Mouse (Mus musculus) hindbrain, postnatal 0 days (tissue): ENCODE data around the gene Zfp750. TPM values are rescaled to one million over a fixed set of nuclear protein-coding genes. Genes with fewer than 3 reads are reported as not detected.
A peak's percentile ranks its signal among the peaks of the same experiment; 100 is the strongest.

Source experiments
- ATAC-seq: fragments of 200-750 bp; cut with Nextera tagmentation; 2 replicates; pipeline ENCODE4 v1.8.0; 2017; ENCODE audit warnings: mild to moderate bottlenecking, moderate TSS enrichment, moderate library complexity
- DNase-seq: peaks from one replicate; pipeline ENCODE4 v3.0.0-alpha.2; 2015; ENCODE audit warnings: low spot score
- H3K27ac ChIP-seq: fragments of 300-500 bp; sonication (generic); 2 replicates; pipeline ENCODE4 v1.5.1; 2014; ENCODE audit warnings: mild to moderate bottlenecking
- H3K27me3 ChIP-seq: fragments of 300-500 bp; sonication (generic); 2 replicates; pipeline ENCODE4 v1.6.1; 2014; ENCODE audit warnings: low read length, mixed read lengths; ENCODE audit not compliant: insufficient read depth
- H3K36me3 ChIP-seq: fragments of 300-500 bp; sonication (generic); 2 replicates; pipeline ENCODE4 v1.6.1; 2014; ENCODE audit warnings: low read length, mixed read lengths; ENCODE audit not compliant: insufficient read depth
- H3K4me1 ChIP-seq: fragments of 300-500 bp; sonication (generic); 2 replicates; pipeline ENCODE4 v1.6.1; 2014; ENCODE audit warnings: antibody characterized with exemption, low read length, mixed read lengths; ENCODE audit not compliant: insufficient read depth
- H3K4me2 ChIP-seq: fragments of 300-500 bp; sonication (generic); 2 replicates; pipeline ENCODE4 v1.6.1; 2014; ENCODE audit warnings: low read depth, mild to moderate bottlenecking, low read length, moderate library complexity, mixed read lengths
- H3K4me3 ChIP-seq: fragments of 300-500 bp; sonication (generic); 2 replicates; pipeline ENCODE4 v1.5.1; 2014; ENCODE audit warnings: low read length
- H3K9ac ChIP-seq: fragments of 300-500 bp; sonication (generic); replicated peaks from 2 replicates; pipeline ENCODE4 v1.6.1; 2014; ENCODE audit warnings: mild to moderate bottlenecking, low read length, moderate library complexity, mixed read lengths
- H3K9me3 ChIP-seq: fragments of 300-500 bp; sonication (generic); 2 replicates; pipeline ENCODE4 v1.6.1; 2016; ENCODE audit warnings: low read length, mixed read lengths
- CTCF ChIP-seq: IDR thresholded peaks from 2 replicates; pipeline ENCODE4 v1.5.1; 2016; ENCODE audit warnings: antibody characterized with exemption, control low read depth, low read depth
- WGBS: fragments of 180-500 bp; shearing (Covaris S2); extraction: QIAGEN DNeasy Blood & Tissue Kit; methylation state at CpG from one replicate; pipeline ENCODE4 v1.1.7; 2014; 5-methylcytosine and 5-hydroxymethylcytosine counted together
- polyA plus RNA-seq: library from polyadenylated mRNA; unstranded; fragments of >200 nt; fragmentation: Nextera tagmentation; extraction: Ambion mirVana; gene quantifications from 2 replicates; pipeline ENCODE4 v1.2.1, GENCODE M21; 2015
- total RNA-seq: library from RNA; depleted of rRNA; stranded (reverse); fragments of >200 nt; gene quantifications from 2 replicates; pipeline ENCODE4 v1.2.3, GENCODE M21; 2014

Gene Zfp750
- total and polyA plus RNA-seq, 2 experiments from 2014 or later: 0.05 to 0.21 TPM

GRCm38 (mm10) chr11:121548996-121549842 is 30.1 kb upstream of the Zfp750 start:
- DNase-seq (peak; percentile 72), ATAC-seq (peak; percentile 20; the same call in 1 of the 2 replicates)
- 42% methylated on average over 12 of the region's 12 CpGs for WGBS
- no peak overlapping the region for H3K9ac ChIP-seq
- H3K4me1 ChIP-seq: peaks cover 21% of the 10 kb centered on the region; the same call in 1 of the 2 replicates
- no peak for TF ChIP-seq CTCF
- no peaks in the 10 kb centered on the region for H3K27me3 ChIP-seq
- peak overlapping the region; percentile 34; the same call in 1 of the 2 replicates for H3K27ac ChIP-seq
- H3K36me3 ChIP-seq: no peaks in the 10 kb centered on the region
- no peak overlapping the region for H3K4me3 ChIP-seq
- no peak overlapping the region; the same call in 1 of the 2 replicates for H3K4me2 ChIP-seq
- no peaks in the 10 kb centered on the region for H3K9me3 ChIP-seq

GRCm38 (mm10) chr11:121547925-121548324 is 28.8 kb upstream of the Zfp750 start:
- H3K4me3 ChIP-seq: no peak overlapping the region
- H3K9ac ChIP-seq: no peak overlapping the region
- H3K36me3 ChIP-seq: no peaks in the 10 kb centered on the region
- no peak overlapping the region for H3K27ac ChIP-seq
- 98% methylated on average over 4 of the region's 4 CpGs for WGBS
- no peak for TF ChIP-seq CTCF
- ATAC-seq (no peak), DNase-seq (no peak)
- no peaks in the 10 kb centered on the region for H3K27me3 ChIP-seq
- H3K4me2 ChIP-seq: no peak overlapping the region
- peaks cover 21% of the 10 kb centered on the region; the same call in 1 of the 2 replicates for H3K4me1 ChIP-seq
- no peaks in the 10 kb centered on the region for H3K9me3 ChIP-seq

GRCm38 (mm10) chr11:121547234-121547633 is 28.1 kb upstream of the Zfp750 start:
- Histone ChIP-seq H3K9ac (no peak overlapping the region), H3K4me3 (no peak overlapping the region), H3K4me2 (no peak overlapping the region), H3K36me3 (no peaks in the 10 kb centered on the region), H3K27ac (no peak overlapping the region), H3K4me1 (peaks cover 19% of the 10 kb centered on the region; the same call in 1 of the 2 replicates), H3K27me3 (no peaks in the 10 kb centered on the region), H3K9me3 (no peaks in the 10 kb centered on the region)
- TF ChIP-seq CTCF: no peak
- 81% methylated on average over 5 of the region's 5 CpGs for WGBS
- DNase-seq (no peak), ATAC-seq (no peak)

- WGBS: 86% methylated on average over 3 of the region's 3 CpGs
- Histone ChIP-seq H3K4me1 (peaks cover 16% of the 10 kb centered on the region; the same call in 1 of the 2 replicates), H3K9me3 (no peaks in the 10 kb centered on the region), H3K27me3 (no peaks in the 10 kb centered on the region), H3K4me3 (no peak overlapping the region), H3K4me2 (no peak overlapping the region), H3K9ac (no peak overlapping the region), H3K27ac (no peak overlapping the region), H3K36me3 (no peaks in the 10 kb centered on the region)
- no peak for DNase-seq
- no peak for ATAC-seq
- no peak for TF ChIP-seq CTCF
Observed at GRCm38 (mm10) chr11:121545398-121546034, 26.4 kb upstream of the Zfp750 start.

- no peak overlapping the region for H3K4me2 ChIP-seq
- no peak for ATAC-seq
- 86% methylated on average over 7 of the region's 7 CpGs for WGBS
Observed at GRCm38 (mm10) chr11:121544755-121545397, 25.7 kb upstream of the Zfp750 start.

GRCm38 (mm10) chr11:121543922-121544321 is 24.8 kb upstream of the Zfp750 start:
- DNase-seq (peak; percentile 25), ATAC-seq (peak; percentile 35; the same call in 1 of the 2 replicates)
- Histone ChIP-seq H3K4me1 (no peaks in the 10 kb centered on the region; the same call in 1 of the 2 replicates), H3K4me2 (no peak overlapping the region), H3K9me3 (no peaks in the 10 kb centered on the region), H3K27me3 (no peaks in the 10 kb centered on the region), H3K36me3 (no peaks in the 10 kb centered on the region), H3K9ac (no peak overlapping the region), H3K27ac (peak overlapping the region; percentile 26; the same call in 1 of the 2 replicates), H3K4me3 (no peak overlapping the region)
- WGBS: 73% methylated on average over 9 of the region's 9 CpGs
- TF ChIP-seq CTCF: no peak

More at GRCm38 (mm10) chr11:121544755-121545397, 25.7 kb upstream of the Zfp750 start:
- H3K27me3 ChIP-seq: no peaks in the 10 kb centered on the region
- no peaks in the 10 kb centered on the region for H3K9me3 ChIP-seq
- no peak overlapping the region for H3K27ac ChIP-seq
- no peak overlapping the region for H3K4me3 ChIP-seq
- DNase-seq: no peak
- H3K36me3 ChIP-seq: no peaks in the 10 kb centered on the region
- no peak overlapping the region for H3K9ac ChIP-seq
- peaks cover 9% of the 10 kb centered on the region; the same call in 1 of the 2 replicates for H3K4me1 ChIP-seq
- TF ChIP-seq CTCF: no peak
